Mouse (Mus musculus) 3T3-L1 (cell line): ENCODE results near the gene Lyrm9.
A peak's percentile ranks its signal among the peaks of the same experiment; 100 is the strongest.
"Not testable (repeated sequence)": the region's sequence is repeated elsewhere in the genome, so short reads cannot be mapped to it uniquely, and the experiment has no call there.

Experiments
- DNase-seq: peaks from one replicate; pipeline ENCODE4 v3.0.0-alpha.2; 2015; ENCODE audit warnings: low read depth, low spot score

Gene Lyrm9

GRCm38 (mm10) chr11:78851216-78851870 lies 25.0 kb downstream of the Lyrm9 start:
- no peak for DNase-seq

- no peak for DNase-seq
Observed at GRCm38 (mm10) chr11:78851871-78852265, 25.5 kb downstream of the Lyrm9 start.

DNA sequence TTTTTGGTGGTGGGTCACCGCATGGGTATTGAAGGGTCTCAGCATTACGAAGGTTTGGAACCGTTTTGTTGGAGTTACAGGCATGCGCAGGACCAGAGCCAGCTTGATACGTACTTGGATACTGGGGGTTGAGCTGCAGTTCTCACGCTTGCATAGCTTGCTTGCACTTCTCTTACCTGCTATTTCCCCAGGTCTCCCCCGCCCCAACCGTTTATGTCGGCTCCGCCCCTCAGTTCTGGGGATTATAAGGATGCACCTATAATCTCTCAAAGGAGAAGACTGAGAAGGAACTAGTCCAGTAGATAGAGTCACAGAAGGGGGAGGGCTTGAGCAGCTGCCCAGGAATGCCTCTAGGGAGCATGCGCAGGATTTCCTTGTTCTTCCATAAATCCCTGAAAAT lies 26.1 kb downstream of the Lyrm9 start:
- no peak for DNase-seq

DNA sequence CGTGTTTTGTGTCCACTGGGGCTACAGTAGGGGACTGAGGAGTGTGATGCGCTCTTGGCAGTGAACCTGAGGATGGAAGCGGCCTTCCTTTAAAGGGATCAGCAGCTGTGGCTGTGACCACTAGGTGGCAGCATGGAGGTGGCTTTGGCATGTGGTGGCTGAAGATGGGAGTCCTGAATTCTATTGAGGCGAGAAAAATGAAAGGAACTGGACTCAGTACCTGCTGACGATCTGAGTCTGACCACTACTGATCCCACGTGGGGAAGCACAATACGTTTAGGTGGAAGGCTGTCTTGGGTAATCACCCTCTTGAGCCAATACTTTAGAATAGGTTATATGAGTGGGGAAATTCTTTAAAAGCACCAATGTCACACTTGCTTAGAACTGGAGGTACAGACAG lies 29.9 kb downstream of the Lyrm9 start:
- DNase-seq, result peak; percentile 91

- DNase-seq, result no peak
Observed at GRCm38 (mm10) chr11:78857611-78858010, 31.2 kb downstream of the Lyrm9 start.

GRCm38 (mm10) chr11:78863898-78864297 lies 37.5 kb downstream of the Lyrm9 start:
- DNase-seq, result no peak

GRCm38 (mm10) chr11:78864567-78865278 lies 38.3 kb downstream of the Lyrm9 start:
- peak; percentile 22 for DNase-seq

GRCm38 (mm10) chr11:78865314-78865713 lies 38.9 kb downstream of the Lyrm9 start:
- peak; percentile 33 for DNase-seq

- DNase-seq, result peak; percentile 47
Observed at GRCm38 (mm10) chr11:78866486-78866885, 40.1 kb downstream of the Lyrm9 start.

GRCm38 (mm10) chr11:78867696-78868095 lies 41.3 kb downstream of the Lyrm9 start:
- DNase-seq, result no peak

GRCm38 (mm10) chr11:78869205-78869604 lies 42.8 kb downstream of the Lyrm9 start:
- DNase-seq, result not testable (repeated sequence)

GRCm38 (mm10) chr11:78870891-78871290 lies 44.5 kb downstream of the Lyrm9 start:
- no peak for DNase-seq

GRCm38 (mm10) chr11:78872782-78873181 lies 46.4 kb downstream of the Lyrm9 start:
- DNase-seq, result peak; percentile 62

DNA sequence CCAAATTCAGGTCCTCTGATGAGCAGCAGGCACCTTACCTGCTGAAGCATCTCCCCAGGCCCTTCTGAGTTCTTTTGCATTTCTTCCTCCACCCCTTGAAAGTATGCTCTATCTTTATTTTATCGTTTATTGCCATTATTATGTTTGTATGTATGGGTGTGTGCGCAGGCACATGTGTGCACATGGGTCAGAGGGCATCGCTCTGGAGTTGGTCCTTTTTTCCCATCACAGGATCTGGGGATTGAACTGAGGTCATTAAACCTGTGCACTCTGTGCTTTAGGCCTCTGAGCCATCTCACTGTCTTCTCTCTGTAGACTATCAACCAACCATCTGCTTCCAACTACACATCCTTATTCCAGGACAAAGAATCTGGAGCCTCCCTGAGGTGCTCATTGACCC lies 53.3 kb downstream of the Lyrm9 start:
- no peak for DNase-seq

DNA sequence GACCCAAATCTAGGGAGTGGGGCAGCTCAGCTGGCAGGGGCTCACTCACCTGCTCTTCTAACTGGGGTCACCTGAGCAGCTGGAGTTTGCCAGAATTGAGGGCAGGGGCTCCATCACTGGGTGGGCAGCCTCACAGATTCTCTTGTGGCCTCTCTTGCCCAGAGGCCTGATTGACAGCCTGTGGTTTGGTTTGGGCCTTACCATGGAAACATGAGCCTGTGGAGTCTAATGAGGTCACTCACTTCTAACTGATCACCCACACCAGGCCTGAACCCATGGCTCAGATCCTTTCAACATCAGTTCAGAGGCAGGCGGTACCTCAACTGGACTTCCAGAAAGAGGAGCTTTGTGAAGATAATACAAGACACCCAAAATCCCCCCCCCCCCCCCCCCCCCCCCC lies 60.3 kb downstream of the Lyrm9 start:
- peak; percentile 81 for DNase-seq

GRCm38 (mm10) chr11:78887102-78887971 lies 61.0 kb downstream of the Lyrm9 start:
- peak; percentile 99 for DNase-seq

DNA sequence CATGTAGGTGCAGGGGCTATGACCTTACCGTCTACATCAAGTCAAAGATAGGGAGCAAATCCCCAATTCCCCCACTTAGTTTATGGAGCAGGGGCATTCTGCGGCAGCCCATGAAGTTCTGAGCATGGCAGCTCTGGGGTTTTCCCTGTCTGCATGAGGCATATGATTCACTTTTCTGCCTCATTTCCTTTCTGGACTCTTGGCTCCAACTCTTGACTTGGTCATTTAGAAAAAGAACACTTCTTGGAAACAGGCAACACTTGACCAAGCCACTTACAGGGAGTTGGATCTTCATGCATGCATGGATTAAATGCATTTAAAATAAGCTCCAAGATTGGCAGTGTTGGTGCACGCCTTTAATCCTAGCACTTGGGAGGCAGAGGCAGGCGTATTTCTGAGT lies 62.8 kb downstream of the Lyrm9 start:
- DNase-seq, result peak; percentile 57
